Mouse (Mus musculus) CH12.LX (cell line): ENCODE results near the gene Sema4a. TPM values are rescaled to one million over a fixed set of nuclear protein-coding genes. Genes with fewer than 3 reads are reported as not detected.

Source experiments
- DNase-seq: peaks from one replicate; pipeline ENCODE4 v3.0.0-alpha.2; 2013; ENCODE audit errors: extremely low read depth
- H3K27ac ChIP-seq: 2 replicates; pipeline ENCODE4 v1.5.1; 2012; ENCODE audit warnings: low read depth, mild to moderate bottlenecking, control low read depth, moderate library complexity; ENCODE audit not compliant: insufficient read depth
- H3K27me3 ChIP-seq: replicated peaks from 2 replicates; pipeline ENCODE3; 2012; ENCODE audit warnings: inconsistent platforms
- H3K36me3 ChIP-seq, 2 experiments: replicated peaks in 1 of 2; 2 replicates each; pipeline versions ENCODE3 to v1.6.1; 2012; ENCODE audit warnings: inconsistent platforms in 1 of 2, low read length in 1 of 2, mild to moderate bottlenecking in 1 of 2, mixed read lengths in 1 of 2, moderate library complexity in 1 of 2; ENCODE audit not compliant: control insufficient read depth in 1 of 2, insufficient read depth in 1 of 2
- H3K4me1 ChIP-seq, 2 experiments: 2 replicates each; pipeline ENCODE4 v1.6.1; 2012; ENCODE audit warnings: inconsistent platforms in 1 of 2, moderate library complexity in 1 of 2; ENCODE audit not compliant: insufficient read depth in 2 of 2, control insufficient read depth in 1 of 2
- H3K4me2 ChIP-seq: 2 replicates; pipeline ENCODE4 v1.6.1; 2012; ENCODE audit warnings: low read depth, mild to moderate bottlenecking, control low read depth; ENCODE audit not compliant: poor library complexity, insufficient read depth, severe bottlenecking
- H3K4me3 ChIP-seq, 3 experiments: fragments of 150-350 bp in 1 of 3; sonication (generic) in 1 of 3; replicated peaks in 1 of 3; 2 replicates each; pipeline versions ENCODE3 to v1.5.1; 2011 to 2012; ENCODE audit warnings: low read depth in 2 of 3, low read length in 2 of 3, mild to moderate bottlenecking in 2 of 3, moderate library complexity in 2 of 3, control low read depth in 1 of 3, improper control_type of control experiment in 1 of 3, inconsistent platforms in 1 of 3, mixed read lengths in 1 of 3; ENCODE audit not compliant: poor library complexity in 1 of 3
- H3K79me2 ChIP-seq: replicated peaks from 2 replicates; pipeline ENCODE4 v1.6.1; 2012; ENCODE audit warnings: mild to moderate bottlenecking, moderate library complexity; ENCODE audit not compliant: control insufficient read depth, poor library complexity, insufficient read depth, severe bottlenecking; ENCODE audit errors: extremely low read depth
- H3K9ac ChIP-seq: 2 replicates; pipeline ENCODE4 v1.6.1; 2012; ENCODE audit warnings: low read depth, mild to moderate bottlenecking, control low read depth, moderate library complexity; ENCODE audit not compliant: insufficient read depth
- H3K9me3 ChIP-seq: replicated peaks from 2 replicates; pipeline ENCODE3; 2012; ENCODE audit warnings: low read length, inconsistent platforms, mixed read lengths
- BHLHE40 ChIP-seq: IDR thresholded peaks from 2 replicates; pipeline ENCODE4 v1.6.1; 2011; ENCODE audit warnings: mild to moderate bottlenecking, low read depth, low read length, improper control_type of control experiment
- CHD2 ChIP-seq: IDR thresholded peaks from 2 replicates; pipeline ENCODE4 v1.6.1; 2011; ENCODE audit warnings: low read length, improper control_type of control experiment
- ETS1 ChIP-seq: conservative IDR thresholded peaks from 2 replicates; pipeline ENCODE4 v1.6.1; 2012; ENCODE audit warnings: low read depth, mild to moderate bottlenecking, inconsistent platforms, low read length, improper control_type of control experiment, moderate library complexity
- IRF4 ChIP-seq: IDR thresholded peaks from 2 replicates; pipeline ENCODE4 v1.6.1; 2014; ENCODE audit warnings: low read depth, mild to moderate bottlenecking, inconsistent platforms, low read length, improper control_type of control experiment
- JUN ChIP-seq: IDR thresholded peaks from 2 replicates; pipeline ENCODE4 v1.6.1; 2011; ENCODE audit warnings: low read depth, mild to moderate bottlenecking, low read length, improper control_type of control experiment, moderate library complexity; ENCODE audit not compliant: insufficient read depth
- MAFK ChIP-seq: IDR thresholded peaks from 2 replicates; pipeline ENCODE4 v1.6.1; 2011; ENCODE audit warnings: low read length, improper control_type of control experiment; ENCODE audit not compliant: insufficient replicate concordance
- MAX ChIP-seq: IDR thresholded peaks from 2 replicates; pipeline ENCODE4 v1.6.1; 2011; ENCODE audit warnings: low read length, improper control_type of control experiment
- MAZ ChIP-seq: IDR thresholded peaks from 2 replicates; pipeline ENCODE4 v1.6.1; 2012; ENCODE audit warnings: low read depth, mild to moderate bottlenecking, inconsistent platforms, low read length, improper control_type of control experiment, moderate library complexity
- MEF2A ChIP-seq: IDR thresholded peaks from 2 replicates; pipeline ENCODE4 v1.6.1; 2014; ENCODE audit warnings: low read depth, mild to moderate bottlenecking, inconsistent platforms, low read length, improper control_type of control experiment, borderline replicate concordance
- MXI1 ChIP-seq: IDR thresholded peaks from 2 replicates; pipeline ENCODE4 v1.6.1; 2011; ENCODE audit warnings: mild to moderate bottlenecking, low read depth, low read length, improper control_type of control experiment
- MYC ChIP-seq: IDR thresholded peaks from 2 replicates; pipeline ENCODE4 v1.6.1; 2011; ENCODE audit warnings: low read depth, mild to moderate bottlenecking, improper control_type of control experiment, low read length
- PAX5 ChIP-seq: IDR thresholded peaks from 2 replicates; pipeline ENCODE4 v1.6.1; 2012; ENCODE audit warnings: low read length, inconsistent platforms, mixed read lengths
- RAD21 ChIP-seq: IDR thresholded peaks from 2 replicates; pipeline ENCODE4 v1.6.1; 2011; ENCODE audit warnings: low read depth, mild to moderate bottlenecking, low read length, improper control_type of control experiment, moderate library complexity
- USF1 ChIP-seq: IDR thresholded peaks from 2 replicates; pipeline ENCODE4 v1.6.1; 2014; ENCODE audit warnings: low read depth, mild to moderate bottlenecking, inconsistent platforms, low read length, improper control_type of control experiment
- ZKSCAN1 ChIP-seq: IDR thresholded peaks from 2 replicates; pipeline ENCODE4 v1.6.1; 2012; ENCODE audit warnings: low read depth, inconsistent platforms, low read length, improper control_type of control experiment, borderline replicate concordance
- ZMIZ1 ChIP-seq: IDR thresholded peaks from 2 replicates; pipeline ENCODE4 v1.6.1; 2012; ENCODE audit warnings: low read depth, mild to moderate bottlenecking, inconsistent platforms, low read length, improper control_type of control experiment
- dilution Hi-C: fragments of 300-500 bp; cut with MboI; formaldehyde crosslinking; loops from 2 replicates; pipeline ENCODE4 v1.14.3; 2020; ENCODE audit warnings: low sequenced_read_pairs; ENCODE audit not compliant: extremely low pct_unique_long_range_greater_than_20kb, extremely low pct_ligation_motif_present
- in situ Hi-C: fragments of 300-500 bp; cut with MboI; formaldehyde crosslinking; loops from 3 replicates; pipeline ENCODE4 v1.14.3; 2019; ENCODE audit warnings: low sequenced_read_pairs, low pct_ligation_motif_present, low pct_unique_long_range_greater_than_20kb, mixed read lengths
- polyA plus RNA-seq: library from polyadenylated mRNA; unstranded; fragments of >175 nt; gene quantifications from 2 replicates; pipeline ENCODE4 v1.2.1, GENCODE M21; 2012; ENCODE audit warnings: low read depth; ENCODE audit not compliant: insufficient read length
- total RNA-seq, 2 experiments: library from RNA; depleted of rRNA; stranded (reverse); fragments of 300-350 nt in 1 of 2; fragments of >200 nt in 1 of 2; gene quantifications; 2 replicates each; pipeline ENCODE4 v1.2.3; 2012 to 2014

Gene Sema4a
- total and polyA plus RNA-seq, 3 experiments, result 3.5 to 7.1 (median 4.7) TPM

DNA sequence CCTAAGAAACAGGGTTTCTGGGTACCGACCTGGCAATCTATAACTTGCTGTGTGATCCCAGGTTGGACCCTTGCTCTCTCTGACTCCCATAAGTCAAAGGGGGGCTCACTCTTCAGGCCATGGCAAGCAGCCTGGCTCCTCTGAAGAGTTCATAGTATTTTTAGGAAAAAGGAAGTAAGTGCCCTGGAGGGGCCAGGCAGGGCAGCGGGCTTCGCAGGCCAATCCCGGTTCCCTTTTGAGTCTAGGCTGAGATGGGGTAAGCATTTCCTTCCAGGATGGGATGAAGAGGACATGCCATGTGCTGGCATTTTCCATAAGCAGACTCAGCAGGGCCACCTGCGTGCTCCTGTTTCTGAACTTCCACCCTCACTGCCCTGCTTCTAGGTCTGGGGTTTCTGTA is 953 bp downstream of the Sema4a start:
- Histone ChIP-seq H3K4me2 (no peak overlapping the region), H3K9ac (no peak overlapping the region), H3K27me3 (peaks cover 2% of the 10 kb centered on the region), H3K4me3 (no peak overlapping the region), H3K79me2 (no peaks in the 10 kb centered on the region), H3K27ac (no peak overlapping the region), H3K9me3 (no peaks in the 10 kb centered on the region), H3K4me1 (peaks cover 32 to 73% of the 10 kb centered on the region in 2 experiments), H3K36me3 (no peaks in the 10 kb centered on the region)
- in situ Hi-C loops, result loop anchor here (5.0 kb wide), 1 partner anchor 53 kb away; no protein-coding TSS in a partner anchor
- no peak for DNase-seq
- TF ChIP-seq USF1 (no peak), ZMIZ1 (no peak), MEF2A (0 out of 2 replicates have a peak, but pooled peaks have one; percentile 12), IRF4 (peak; percentile 23; the same call in 1 of the 2 replicates)
- dilution Hi-C loops, result no loop called here

DNA sequence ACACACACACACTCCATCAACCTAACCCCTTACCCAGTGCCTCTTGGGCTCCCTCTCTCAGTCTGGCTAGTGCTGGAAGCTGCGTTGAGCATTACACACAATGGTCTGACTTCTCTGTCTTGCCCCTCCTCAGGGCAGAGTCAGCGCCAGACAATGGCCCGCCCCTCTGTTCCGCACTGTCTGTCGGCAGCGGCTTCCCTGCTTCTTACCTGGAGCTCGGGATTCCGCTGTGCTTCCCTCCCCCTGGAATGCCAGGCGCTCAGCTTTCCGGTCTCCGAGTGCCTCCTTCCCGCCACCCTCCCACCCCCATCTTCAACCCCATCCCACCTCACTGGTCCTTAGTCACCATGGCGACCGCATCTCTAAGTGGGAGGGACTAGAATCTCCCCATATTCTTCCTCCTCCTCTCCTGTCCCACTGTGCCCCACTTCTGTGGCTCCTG is 2.2 kb downstream of the Sema4a start:
- Histone ChIP-seq H3K27me3 (peaks cover 2% of the 10 kb centered on the region), H3K4me3 (no peak overlapping the region), H3K9me3 (no peaks in the 10 kb centered on the region), H3K9ac (no peak overlapping the region), H3K36me3 (no peaks in the 10 kb centered on the region), H3K79me2 (no peaks in the 10 kb centered on the region), H3K27ac (no peak overlapping the region), H3K4me1 (peaks cover 29 to 76% of the 10 kb centered on the region in 2 experiments), H3K4me2 (no peak overlapping the region)
- no peak for DNase-seq
- dilution Hi-C loops (no loop called here), in situ Hi-C loops (no loop called here)
- TF ChIP-seq BHLHE40 (no peak), PAX5 (no peak), ETS1 (no peak), MXI1 (no peak), MAZ (no peak), JUN (no peak), MAX (no peak), MAFK (no peak), RAD21 (no peak), ZKSCAN1 (no peak), MYC (no peak), CHD2 (no peak)
